Mouse (Mus musculus) adrenal gland, postnatal 4 days (tissue): ENCODE measurements around the gene Chka. TPM values are rescaled to one million over a fixed set of nuclear protein-coding genes. Genes with fewer than 3 reads are reported as not detected.

Experiments
- DNase-seq, 2 experiments: peaks; one replicate each; pipeline ENCODE4 v3.0.0; 2021 to 2022; ENCODE audit warnings: low spot score in 2 of 2, mixed read lengths in 2 of 2
- total RNA-seq, 2 experiments: library from RNA; stranded (reverse); gene quantifications; 2 replicates each; pipeline ENCODE4 v1.2.3; 2021

The Chka gene
- total RNA-seq, 2 experiments from 2014 or later = 63.5 to 70.5 TPM

DNA sequence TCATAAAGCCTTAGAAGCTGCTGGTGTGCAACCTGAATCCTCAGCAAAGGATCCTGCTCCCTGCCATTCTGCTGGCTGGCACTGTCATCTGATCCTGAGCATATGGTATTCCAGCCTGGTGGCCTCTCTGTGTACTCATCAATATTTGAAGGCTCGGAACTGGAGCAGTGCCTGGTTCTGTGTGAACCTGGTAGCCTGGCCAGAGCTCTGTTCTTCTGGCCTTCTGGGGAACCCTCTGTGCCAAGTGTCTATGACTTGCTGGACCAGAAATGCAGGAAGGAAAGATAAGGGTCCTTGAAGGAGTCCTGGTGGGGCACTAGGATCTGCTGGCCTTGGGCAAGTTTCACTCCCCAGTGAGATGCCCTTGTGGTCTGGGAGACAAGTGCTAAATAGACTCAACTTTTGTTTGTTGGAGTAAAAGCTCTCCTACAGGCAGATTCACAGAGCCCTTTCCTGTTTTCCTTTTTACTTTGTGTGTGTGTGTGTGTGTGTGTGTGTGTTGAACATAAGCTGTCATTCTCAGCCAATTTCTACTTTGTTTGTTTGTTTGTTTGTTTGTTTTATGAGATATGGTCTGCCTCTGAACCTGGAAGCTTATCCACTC lies 5.7 kb upstream of the Chka start:
- no peak for DNase-seq

DNA sequence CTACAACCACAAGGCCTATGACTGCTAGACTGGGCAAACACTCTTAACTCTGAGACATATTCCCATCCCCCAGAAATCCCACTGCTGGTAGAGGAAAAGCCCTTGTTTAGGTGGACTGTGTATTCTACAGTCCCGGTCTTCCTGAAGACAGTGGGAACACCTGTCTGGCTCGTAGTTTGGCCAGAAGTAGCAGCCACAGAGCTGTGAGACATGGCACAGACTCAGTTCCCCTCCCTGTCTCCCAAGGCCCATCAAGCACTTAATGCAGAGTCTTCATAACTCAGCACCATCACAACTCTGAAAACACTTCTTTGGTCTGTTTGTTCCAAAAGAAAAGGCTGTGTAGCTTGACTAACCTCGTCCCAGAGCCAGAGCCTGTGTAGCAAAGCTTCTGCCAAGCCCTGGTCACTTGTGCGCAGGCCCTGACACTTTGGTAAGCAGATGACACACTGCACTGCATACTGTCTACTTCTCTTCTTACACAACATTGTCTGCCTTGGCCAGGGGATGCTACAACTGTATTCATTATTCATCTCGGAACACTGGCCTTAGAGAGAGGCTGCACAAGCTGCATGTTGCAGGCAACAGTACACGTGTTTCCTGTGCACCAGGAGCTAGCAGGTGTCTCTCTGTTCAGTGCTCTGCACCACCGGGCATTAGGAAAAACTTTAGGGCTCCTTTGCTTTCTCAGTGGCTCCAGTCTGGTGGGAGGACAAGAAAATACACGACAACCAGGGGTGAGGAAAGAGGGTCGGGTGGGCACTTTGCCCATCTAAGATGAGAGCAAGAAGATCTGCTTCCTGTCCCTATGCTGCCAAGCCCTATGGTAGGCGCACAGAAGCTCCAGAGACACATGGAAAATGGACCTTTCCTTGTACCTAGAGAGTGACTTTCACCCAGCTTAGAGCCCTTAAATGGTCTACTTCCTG lies 4.6 kb upstream of the Chka start:
- DNase-seq = no peak

DNA sequence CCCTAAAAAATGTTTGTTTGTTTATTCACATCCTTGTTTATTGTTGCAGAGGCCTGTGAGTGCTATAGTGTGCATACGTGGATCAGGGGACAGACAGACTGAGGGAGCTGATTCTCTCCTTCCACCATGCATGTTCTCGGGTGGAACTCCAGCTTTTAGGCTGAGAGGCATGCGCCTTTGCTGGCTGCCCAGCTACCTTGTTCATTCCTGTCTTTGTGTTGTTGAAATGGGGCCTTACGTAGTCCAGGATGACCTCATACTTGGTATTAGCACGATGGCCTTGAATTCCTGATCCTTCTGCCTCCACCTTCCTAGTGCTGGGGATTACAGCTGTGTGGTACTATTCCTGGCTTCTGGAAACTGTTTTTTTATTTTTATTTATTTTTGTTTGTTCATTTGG lies 3.9 kb upstream of the Chka start:
- no peak for DNase-seq

DNA sequence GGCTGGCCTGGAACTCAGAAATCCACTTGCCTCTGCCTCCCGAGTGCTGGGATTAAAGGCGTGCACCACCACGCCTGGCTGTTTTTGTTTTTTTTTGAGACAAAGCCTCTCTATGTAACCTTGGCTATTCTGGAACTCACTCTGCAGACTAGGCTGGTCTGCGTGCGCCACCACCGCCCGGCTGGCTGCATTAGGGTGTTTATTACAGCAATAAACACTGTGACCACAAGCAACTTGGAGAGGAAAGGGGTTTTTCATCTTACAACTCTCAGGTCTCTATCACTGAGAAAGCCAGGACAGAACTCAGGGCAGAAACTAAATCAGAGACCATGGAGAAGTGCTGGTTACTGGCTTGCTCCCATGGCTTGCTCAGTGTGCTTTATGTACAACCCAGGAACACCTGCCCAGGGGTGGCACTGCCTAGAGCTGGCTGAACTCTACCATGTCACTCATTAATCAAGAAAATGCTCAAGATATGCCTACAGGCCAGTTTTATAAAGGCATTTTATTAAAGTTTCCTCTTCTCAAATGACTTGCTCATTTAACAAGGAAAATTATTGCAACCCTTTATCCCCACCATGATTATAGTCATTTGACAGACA lies 3.3 kb upstream of the Chka start:
- DNase-seq = no peak

DNA sequence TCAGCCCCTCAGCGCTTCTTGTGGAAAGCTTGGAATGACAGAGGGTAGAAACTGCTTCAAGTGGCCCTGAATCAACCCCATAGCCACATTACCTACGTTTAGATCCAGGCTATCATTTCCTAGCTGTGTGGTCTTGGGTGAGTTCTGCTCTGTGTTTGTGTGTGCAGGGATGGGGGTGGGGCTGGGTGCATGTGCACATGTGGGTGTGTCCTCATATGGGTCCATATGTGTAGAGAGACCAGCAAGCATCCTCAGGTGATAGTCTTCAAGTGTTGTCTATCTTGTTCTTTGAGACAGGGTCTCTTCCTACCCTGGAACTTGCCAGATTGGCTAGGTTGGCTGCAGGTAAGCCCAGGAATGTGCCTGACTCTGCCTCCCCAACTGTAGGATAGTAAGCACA lies 2.3 kb upstream of the Chka start:
- no peak for DNase-seq

DNA sequence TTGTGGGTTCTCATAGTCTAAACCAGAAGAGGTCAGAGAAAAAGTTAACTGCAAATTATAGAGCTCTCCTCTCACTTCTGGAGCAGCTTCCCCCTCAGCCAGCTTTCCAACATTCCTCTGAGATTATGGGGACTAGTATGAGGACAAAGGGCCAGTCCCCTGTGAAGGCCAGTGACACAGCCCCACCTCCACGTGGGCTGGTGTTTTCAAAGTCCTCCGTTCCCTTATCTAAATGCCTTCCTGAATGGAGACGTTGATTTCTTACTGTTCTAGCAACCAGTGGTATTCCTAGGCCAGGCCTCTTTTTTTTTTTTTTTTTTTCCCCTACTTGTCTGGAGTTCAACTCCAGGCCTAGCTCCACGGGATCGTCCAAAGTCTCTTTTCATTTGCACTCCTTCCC lies 1.5 kb upstream of the Chka start:
- DNase-seq = no peak

DNA sequence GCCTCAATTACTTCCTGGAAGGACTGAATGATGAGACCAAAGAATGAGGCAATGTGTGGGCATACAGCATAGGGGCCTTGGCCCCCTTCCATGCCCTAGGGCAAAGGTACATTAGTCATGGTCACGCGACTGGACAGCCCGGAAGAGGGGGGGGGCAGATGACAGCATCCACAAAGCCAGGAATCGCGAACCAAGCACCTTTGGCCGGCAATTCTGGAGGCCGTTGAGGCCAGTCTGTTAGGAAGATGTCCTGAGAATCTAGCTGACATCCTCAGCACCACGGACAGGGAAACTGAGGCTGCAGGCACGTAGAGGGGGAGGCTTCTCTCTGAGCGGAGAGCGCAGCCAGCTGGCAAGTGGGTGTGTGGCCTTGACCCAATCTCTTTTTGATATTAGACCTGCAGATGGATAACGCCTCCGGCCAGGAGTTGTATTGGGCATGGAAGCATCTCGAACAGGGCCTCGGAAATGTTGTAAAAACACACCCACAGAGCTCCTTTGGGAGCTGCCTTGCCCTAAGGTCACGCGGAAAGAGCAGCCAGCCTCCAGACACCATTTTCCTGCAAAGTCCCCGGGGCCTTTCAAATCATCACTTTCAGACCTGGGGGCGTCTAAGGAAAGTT lies 615 bp upstream of the Chka start:
- DNase-seq = peak in 1 of 2 experiments; percentile 44

DNA sequence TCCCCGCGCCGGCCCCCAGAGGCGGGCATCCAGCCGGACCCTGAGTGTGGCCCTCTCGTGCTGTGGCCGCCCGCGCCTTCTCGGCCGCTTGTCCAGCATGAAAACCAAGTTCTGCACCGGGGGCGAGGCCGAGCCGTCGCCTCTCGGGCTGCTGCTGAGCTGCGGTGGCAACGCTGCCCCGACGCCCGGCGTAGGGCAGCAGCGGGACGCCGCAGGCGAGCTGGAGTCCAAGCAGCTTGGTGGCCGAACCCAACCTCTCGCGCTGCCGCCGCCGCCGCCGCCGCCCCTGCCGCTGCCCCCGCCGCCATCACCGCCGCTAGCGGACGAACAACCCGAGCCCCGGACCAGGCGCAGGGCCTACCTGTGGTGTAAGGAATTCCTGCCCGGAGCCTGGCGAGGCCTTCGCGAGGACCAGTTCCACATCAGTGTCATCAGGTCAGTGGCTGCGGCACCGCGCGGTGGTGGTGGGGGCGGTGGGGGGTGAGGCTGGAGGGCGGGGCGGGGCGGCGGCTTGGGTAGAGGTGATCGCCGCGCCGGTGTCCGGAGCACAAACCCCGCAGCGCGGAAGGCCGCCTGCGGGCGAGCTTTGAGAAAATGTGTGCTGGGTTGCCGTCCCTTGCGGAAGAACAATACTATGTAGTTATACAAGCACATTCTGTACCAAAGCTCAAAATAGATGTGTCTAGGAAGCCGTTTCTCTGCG lies 557 bp downstream of the Chka start:
- peak in 1 of 2 experiments; percentile 41 for DNase-seq

DNA sequence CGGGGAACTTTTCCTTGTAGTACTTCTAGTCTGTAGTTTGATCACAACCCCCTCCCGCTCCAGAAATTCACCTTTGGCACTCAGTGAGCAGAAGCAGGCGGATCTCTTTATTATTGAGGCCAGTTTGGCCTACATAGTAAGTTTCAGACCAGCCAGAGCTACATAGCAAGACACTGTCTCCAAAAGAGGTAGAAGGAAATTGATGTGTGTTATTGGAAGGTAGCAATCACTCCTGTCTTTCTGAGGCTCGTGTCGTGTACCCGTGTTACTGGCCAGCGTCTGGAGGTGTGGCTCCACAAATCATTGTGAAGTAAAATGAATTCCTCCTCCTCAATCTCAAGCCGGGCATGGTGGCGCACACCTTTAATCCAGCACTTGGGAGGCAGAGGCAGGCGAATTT lies 1.5 kb downstream of the Chka start:
- DNase-seq = no peak

DNA sequence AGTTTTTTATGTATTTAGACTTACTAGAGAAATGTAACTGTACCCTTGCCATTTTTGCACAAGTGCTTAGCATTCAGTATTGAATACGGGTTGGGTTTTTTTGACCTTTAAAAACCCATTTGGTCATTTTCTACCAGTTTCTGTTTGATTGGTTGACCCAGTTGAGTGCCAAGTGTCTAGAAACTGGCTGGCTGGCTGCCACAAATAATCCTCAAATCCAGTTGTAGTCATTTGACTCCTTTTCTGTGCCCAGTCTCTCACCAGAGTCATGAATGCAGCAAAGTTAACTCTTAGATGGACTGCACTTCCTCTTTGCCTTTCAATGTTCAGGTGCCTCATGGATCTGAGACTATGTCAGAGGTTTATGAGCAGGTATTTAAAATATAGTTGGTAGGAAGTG lies 2.3 kb downstream of the Chka start:
- DNase-seq = no peak

DNA sequence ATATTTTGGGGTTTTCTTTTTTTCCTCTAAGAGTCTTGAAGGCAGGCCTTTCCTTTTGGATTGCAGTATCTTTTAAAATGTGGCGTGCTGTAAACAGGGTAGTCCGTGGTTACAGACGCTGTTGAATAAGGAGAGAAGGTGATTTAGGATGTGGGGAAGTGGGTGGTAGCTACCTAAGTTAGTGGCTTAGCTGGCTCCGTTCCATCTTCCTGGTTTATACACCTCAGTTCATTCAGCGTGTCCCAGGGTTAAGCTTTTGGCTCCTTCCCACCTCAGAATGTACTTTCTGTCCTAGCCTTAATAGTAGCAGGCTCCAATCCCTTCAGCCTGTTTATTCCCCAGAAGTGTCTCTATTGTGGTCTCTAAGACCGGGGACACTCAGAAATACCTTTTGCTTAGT lies 3.5 kb downstream of the Chka start:
- no peak for DNase-seq

DNA sequence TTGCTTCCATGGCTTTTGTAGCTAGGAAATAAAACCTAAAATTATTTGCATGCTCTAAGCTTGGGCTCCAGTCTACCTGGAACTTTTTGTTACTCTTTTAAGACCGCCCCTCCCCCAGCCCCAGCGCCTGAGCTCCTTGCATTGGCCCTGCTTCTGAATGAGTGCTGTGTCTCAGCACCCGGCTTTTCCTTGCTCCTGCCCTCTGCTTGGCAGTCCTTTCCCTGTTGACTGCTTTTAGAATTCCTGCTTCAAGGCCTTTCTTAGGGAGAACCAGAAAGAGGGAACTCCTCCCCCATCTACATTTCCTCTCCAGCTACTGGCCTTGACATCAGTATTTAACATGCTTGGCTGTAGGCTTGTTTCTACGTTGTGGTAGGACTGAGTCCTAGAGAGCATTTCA lies 4.0 kb downstream of the Chka start:
- no peak for DNase-seq

DNA sequence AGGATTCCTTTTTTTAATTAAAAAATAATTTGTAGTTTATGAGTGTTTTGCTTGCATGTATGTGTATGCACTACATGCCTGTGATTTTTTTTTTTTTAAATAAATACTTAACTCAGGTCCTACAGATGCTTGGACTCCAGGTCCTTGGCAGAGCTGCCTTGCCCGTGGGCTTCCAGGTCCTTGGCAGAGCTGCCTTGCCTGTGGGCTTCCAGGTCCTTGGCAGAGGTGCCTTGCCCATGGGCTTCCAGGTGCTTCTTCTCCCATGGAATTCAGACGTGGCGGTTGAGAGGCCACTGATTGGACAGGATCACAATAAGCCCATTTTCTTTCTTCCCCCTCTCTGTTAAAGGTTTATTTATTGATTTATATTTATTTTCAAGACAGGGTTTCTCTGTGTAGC lies 5.6 kb downstream of the Chka start:
- DNase-seq = no peak

DNA sequence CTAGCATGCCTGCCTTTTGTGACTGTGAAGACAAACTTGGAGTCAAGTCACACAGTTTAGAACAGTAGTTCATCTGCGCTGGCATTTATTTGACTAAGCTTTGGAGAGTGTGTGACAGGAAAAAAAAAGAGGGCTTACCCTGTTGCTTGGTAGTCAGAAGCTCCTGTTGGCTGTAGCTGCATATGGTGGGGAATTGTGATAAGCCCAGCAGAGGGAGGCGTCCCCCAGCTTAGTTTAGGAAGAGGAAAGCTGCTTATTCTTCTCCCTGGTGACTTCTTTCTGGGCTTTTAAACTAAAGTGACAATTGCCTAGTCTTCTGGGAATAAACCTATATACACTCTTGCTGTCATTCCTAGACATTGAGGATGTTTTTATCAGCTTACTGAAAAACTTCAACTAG lies 11.1 kb downstream of the Chka start:
- no peak for DNase-seq

DNA sequence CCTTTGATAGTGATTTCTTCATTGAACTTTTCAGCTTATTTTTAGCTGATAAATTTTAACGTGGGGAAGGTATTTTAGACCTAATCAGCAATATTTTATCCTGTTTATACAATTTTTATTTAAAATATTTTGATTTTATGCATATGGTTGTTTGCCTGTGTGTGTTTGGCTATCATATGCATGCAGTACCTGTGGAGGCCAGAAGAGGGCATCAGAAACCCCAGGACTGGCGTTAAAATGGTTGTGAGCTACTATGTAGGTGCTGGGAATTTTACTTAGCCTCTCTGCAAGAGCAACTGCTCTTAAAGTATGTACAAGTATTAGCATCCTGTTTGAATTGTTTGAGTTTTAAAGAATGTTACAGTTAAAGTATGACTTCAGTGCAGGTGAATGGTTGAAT lies 13.4 kb downstream of the Chka start:
- DNase-seq = no peak

DNA sequence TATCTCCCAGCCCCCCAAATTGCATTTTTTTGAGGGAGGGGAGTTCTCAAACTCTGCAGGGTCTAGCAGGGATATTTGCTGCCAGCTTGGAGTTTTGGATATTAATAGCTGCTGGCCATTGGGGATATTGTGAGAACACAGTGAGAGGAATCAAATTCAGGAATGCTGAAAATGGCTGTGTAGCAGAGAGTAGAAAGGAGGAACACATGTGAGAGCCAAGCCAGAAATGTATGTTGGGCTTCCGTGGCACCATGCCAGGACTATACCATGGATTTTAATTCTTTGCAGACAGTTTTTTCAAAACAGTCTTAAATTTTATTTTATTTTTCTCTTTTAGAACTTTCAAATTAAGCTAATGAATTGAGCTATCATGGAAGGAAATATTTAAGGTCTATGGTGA lies 16.7 kb downstream of the Chka start:
- DNase-seq = no peak

DNA sequence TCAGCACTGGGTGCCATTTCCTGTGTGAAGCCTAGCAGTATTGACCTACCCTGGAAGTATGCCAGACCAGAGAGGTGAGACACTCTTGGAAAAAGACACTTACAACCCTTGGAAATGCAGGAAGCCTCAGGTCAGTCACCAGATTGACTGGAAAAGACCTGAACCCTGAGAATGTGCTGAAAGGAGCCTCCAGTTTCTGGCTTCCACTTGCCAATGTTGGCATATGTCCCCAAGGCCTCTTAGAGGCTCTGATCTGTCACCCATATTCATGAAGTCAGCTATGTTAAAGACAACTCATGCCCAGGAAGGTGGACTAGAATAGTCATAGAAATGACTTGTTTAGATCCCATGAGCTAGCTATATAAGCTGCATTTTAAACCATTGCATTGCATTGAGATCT lies 19.9 kb downstream of the Chka start:
- DNase-seq = no peak

DNA sequence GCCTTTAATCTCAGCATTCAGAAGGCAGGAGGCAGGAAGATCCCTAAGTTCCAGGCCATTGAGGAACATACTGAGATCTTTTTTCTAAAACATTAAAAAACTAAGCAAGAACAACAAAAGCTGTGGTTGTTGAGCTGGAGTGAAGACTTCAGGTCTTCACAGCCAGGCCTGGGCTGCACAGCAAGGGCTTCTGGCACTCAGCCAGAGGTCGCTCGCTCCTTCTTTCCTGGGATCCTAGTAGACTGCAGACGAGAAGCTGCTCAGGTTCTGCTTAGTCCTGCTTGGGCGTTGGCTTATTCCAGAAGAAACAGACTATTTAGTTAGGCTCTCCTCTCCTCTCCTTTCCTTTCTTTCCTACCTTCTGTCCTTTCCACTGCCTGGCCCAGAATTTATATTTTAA lies 20.8 kb downstream of the Chka start:
- DNase-seq = no peak

DNA sequence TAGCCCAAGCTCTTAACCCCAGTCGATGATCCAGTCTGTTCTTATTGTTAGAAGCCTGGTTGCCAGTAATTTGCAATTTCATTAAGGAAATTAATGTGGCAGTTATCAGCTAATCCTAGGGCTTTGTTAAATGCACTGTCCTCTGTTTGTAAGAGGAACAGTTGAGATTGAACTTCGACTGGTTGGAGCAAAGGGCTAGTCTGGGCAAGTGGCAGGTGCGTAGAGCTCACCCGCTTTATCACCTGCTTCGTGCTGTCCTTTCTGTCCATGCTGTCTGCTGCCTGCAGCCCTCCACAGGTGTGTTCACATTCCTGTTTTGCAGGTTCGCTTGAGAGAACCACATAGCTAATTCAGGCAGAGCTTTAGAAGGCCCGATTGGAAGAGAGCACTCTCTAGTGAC lies 23.5 kb downstream of the Chka start:
- no peak for DNase-seq

DNA sequence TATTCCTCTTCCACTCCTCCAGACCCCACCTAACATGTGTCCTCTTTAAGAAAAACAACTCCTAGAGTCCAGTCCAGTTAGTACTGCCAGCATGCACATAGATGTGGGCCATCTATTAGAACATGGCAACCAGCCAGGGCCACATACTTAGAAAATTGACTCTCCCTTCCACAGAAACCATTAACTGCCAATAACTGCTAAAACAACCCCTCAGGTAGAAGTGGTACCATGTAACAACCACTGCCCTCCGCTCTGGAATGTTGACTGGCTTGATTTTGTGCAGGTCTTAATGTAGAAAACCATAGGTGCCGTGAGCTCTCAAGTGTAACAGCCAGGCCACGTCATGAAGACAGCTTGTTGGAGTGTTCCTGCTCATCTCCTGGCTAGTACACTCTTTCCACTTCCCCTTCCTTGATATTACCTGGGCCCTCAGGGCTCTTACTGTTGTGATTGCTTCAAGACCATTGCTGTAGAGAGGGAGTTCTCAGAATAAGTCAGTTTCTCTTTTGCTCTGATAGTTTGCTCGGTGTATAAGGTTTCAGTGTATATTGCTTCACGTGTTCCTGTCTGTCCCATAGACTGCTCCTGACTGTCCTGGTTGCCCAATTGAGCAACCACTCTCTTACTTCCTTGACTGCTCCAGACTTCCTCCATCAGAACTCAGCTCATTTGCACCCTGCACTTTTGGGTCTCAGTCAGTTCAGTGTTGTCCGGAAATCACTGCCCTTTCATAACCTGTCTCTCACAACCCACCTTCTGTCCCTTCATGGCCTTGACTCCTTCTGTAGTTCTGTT lies 28.7 kb downstream of the Chka start:
- DNase-seq = no peak

DNA sequence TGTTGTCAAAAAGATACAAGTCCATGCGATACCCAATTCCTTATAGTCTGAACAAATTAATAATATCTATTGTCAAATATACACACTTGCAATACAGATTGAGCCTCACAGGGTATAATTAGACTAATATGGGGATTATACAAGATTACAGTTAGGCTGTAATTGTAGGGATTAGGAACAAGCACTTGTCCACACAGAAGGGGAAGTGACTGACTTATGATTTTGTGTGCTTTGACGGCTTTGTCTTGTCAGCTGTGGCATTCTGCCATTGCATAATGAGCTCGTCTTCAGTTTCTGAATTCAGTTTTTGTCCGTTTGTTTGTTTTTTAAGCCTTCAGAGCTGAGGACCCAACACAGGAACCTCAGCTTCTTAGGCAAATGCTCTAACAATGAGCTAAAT lies 30.6 kb downstream of the Chka start:
- no peak for DNase-seq
